Mouse (Mus musculus) left cerebral cortex, adult 8-10 months (tissue): ENCODE data around the gene Dpf2. TPM values are rescaled to one million over a fixed set of nuclear protein-coding genes. Genes with fewer than 3 reads are reported as not detected.
A peak's percentile ranks its signal among the peaks of the same experiment; 100 is the strongest.

Experiments
- DNase-seq, 2 experiments: peaks; one replicate each; pipeline ENCODE4 v3.0.0; 2022; ENCODE audit warnings: low spot score in 2 of 2
- total RNA-seq, 4 experiments: library from RNA; stranded (reverse); gene quantifications; 2 replicates each; pipeline ENCODE4 v1.2.4; 2022

Gene Dpf2
- 10 to 100 TPM; 76.4 to 87.8 (median 81.6) TPM for total RNA-seq

GRCm38 (mm10) chr19:5913007-5913719 lies at the start of gene Dpf2:
Gene Dpf2 (minus strand): TSS chr19:5913010.
- no peak for DNase-seq

DNA sequence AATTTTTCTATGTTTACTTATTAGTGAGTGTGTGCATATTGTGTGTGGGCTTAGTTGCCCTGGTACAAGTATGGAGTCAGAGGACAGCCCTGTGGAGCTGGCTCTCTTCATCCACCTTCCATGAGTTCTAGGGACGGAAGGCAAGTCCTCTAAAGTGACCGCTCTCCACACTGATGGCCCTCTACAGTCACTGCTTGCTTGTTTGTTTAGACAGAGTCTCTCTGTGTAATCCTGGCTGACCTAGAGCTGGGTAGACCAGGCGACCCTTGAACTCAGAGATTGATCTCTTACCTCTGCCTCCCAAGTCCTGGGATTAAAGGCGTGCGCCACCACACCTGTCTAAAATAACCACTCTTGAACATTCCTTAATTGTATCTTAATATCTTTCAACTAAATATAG lies 44.6 kb upstream of the Dpf2 start:
- no peak for DNase-seq

- peak; percentile 36 to 39 for DNase-seq
Observed at GRCm38 (mm10) chr19:5956685-5957084, 43.9 kb upstream of the Dpf2 start.

- no peak for DNase-seq
Observed at GRCm38 (mm10) chr19:5955704-5956670, 43.2 kb upstream of the Dpf2 start.

- DNase-seq, result no peak
Observed at GRCm38 (mm10) chr19:5954936-5955335, 42.1 kb upstream of the Dpf2 start.

- no peak for DNase-seq
Observed at GRCm38 (mm10) chr19:5954031-5954710, 41.4 kb upstream of the Dpf2 start.

GRCm38 (mm10) chr19:5953201-5953770 lies 40.5 kb upstream of the Dpf2 start:
- DNase-seq, result no peak

GRCm38 (mm10) chr19:5952071-5952691 lies 39.4 kb upstream of the Dpf2 start:
- no peak for DNase-seq

DNA sequence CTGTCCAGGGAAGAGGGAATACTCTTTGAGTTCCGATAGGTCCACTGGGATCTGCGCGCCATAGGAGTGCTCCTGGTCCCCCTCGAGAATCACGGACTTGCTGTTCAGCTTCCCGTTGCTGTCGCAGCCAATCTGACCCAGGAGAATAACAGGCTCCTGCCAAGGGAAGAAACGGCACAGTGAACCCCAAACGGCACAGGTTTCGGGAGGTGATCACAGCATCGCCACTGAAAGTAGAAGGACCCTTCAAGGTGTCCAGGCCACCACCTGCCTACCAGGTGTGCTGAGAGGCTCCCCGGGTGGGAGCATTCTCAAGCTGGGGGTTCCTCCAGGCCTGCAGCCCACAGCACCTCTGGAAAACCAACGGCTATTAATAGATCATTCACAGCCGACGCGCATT lies 38.8 kb upstream of the Dpf2 start:
- DNase-seq, result no peak

GRCm38 (mm10) chr19:5950218-5950617 lies 37.4 kb upstream of the Dpf2 start:
- DNase-seq, result no peak

- no peak for DNase-seq
Observed at GRCm38 (mm10) chr19:5945891-5946290, 33.1 kb upstream of the Dpf2 start.

- DNase-seq, result peak in 1 of 2 experiments; percentile 63
Observed at GRCm38 (mm10) chr19:5945027-5945426, 32.2 kb upstream of the Dpf2 start.

GRCm38 (mm10) chr19:5944145-5944544 lies 31.3 kb upstream of the Dpf2 start:
- no peak for DNase-seq

DNA sequence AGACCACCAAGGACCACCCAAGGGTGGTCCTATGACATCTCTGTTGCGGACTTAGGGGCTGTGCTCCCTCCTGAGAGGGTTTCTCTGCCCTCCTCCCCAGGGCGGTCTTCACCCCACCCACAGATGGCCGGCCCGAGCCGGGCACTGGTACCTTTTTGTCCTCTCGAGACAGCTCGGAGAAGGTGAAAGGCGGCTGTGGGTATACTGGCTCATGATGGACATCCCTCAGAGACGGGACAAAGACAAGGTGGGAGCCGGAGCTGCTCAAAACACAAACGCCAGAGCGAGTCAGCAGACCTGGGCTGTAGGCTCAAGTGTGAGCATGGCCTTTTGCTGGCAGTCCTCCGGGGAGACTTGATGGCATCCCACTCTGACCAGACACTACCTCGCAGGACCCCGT lies 30.6 kb upstream of the Dpf2 start:
- no peak for DNase-seq

- DNase-seq, result no peak
Observed at GRCm38 (mm10) chr19:5942581-5942980, 29.8 kb upstream of the Dpf2 start.

DNA sequence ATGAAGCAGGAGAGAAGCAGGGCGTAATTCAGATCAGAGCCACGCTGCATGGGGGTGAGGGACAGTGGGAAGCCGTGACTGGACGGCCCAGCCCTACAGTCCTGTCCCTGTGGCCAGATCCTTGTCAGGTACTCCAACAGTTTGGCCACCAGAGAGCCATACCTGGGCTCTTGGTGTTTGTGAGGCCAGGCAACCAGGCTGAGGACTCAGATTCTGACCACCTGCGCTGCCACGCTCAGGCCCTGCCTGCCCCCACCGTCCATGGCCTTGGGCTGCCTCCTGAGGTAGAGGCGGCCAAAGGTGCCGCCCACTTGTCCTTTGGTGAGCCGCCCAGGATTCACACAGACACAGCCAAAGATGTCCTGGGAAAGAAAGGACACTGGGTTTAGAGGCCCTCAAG lies 27.8 kb upstream of the Dpf2 start:
- DNase-seq, result no peak

DNA sequence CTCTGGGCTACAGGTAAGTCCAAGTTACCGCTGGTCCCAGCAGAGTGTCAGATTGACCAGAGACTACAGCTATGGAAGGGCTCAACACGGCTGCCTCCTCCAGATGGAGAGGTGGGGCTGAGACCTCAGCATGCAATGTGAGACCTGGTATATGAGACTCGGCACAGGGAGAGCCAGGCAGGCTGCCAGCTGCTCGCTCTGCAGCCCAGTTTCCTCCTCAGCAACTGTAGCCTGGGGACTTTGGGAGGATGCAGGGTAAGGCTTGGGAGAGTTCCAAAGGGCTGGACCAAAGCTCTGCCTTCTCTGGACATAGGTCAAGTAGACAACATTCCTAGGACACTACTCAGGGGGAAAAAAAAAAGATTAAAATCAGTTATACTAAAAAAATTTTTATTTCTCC lies 27.4 kb upstream of the Dpf2 start:
- no peak for DNase-seq

DNA sequence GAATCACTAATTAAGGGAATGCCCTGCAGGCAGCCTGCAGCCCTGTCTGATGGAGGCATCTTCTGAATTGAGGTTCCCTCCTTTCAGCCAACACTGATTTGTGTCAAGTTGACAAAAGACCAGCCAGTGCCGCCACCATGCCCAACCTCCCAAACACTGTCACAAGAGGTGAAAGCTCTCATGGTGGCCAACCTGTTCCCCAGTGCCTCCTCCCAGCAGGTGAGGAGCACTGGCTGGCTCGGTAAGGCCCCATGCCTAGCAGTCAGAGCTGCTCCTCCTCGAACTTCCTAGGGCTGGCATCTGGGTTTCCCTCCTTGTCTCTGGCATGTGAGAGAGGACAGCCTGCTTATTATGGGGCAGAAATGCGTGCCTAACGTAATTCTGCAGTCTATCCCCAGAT lies 26.9 kb upstream of the Dpf2 start:
- DNase-seq, result no peak

DNA sequence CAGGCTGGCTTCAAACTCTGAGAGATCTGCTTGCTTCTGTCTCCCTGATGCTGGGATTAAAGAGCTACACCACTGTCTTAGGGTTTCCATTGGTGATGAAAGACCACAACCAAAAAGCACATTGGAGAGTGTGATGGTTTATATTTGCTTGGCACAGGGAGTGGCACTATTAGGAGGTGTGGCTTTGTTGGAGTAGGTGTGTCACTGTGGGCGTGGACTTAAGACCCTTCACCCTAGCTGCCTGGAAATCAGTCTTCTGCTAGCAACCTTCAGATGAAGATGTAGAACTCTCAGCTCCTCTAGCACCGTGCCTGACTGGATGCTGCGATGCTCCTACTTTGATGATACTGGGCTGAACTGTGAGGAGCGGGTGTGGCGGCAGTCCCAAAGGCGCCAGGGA lies 25.7 kb upstream of the Dpf2 start:
- DNase-seq, result no peak

DNA sequence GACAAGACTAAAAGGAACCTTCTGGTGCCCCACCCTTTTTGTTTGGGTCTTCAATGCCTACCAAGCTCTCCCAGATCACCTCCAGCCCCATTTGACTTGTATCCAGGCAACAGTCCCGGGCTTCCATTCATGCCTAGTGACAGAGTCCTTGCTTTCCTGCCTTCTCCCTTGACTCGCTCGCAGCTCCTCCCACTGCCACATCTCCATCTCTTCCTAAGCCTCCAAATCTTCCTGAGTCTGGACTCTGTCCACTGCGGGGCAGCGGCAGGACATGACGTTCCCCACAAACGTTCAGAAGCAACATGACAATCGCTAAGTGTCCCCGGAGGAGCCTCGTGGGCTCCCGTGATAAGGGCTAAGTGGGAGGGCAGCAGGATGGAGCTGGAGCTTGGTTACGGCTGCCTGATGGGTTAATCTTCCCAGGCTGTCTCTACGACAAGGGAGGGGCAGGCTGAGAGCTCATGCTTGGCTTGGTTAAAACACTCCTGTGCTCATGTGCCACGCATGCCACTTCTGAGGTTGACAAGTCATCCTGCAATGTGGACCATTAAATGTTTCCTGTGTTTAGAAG lies 25.1 kb upstream of the Dpf2 start:
- DNase-seq, result no peak
